Mouse (Mus musculus) lung, embryonic 16.5 days (tissue): ENCODE measurements at regions not wholly inside any gene's neighbourhood (a gene's known extent, or its start where the extent isn't known, plus 50 kb on each side); places are given as distances from the start of the nearest gene placed in this dataset.

ENCODE experiments used
- ATAC-seq: fragments of 200-750 bp; cut with Nextera tagmentation; 2 replicates; pipeline ENCODE4 v1.8.0; 2017; ENCODE audit warnings: low read depth, mild to moderate bottlenecking, moderate library complexity
- H3K27ac ChIP-seq: fragments of 300-500 bp; sonication (generic); 2 replicates; pipeline ENCODE4 v1.5.1; 2014; ENCODE audit warnings: mild to moderate bottlenecking, control low read depth, low read length
- H3K27me3 ChIP-seq: fragments of 300-500 bp; sonication (generic); 2 replicates; pipeline ENCODE4 v1.6.1; 2014; ENCODE audit warnings: low read depth, low read length, mixed read lengths; ENCODE audit not compliant: control insufficient read depth, insufficient read depth
- H3K36me3 ChIP-seq: fragments of 300-500 bp; sonication (generic); 2 replicates; pipeline ENCODE4 v1.6.1; 2014; ENCODE audit warnings: low read length; ENCODE audit not compliant: control insufficient read depth, insufficient read depth
- H3K4me1 ChIP-seq: fragments of 300-500 bp; sonication (generic); replicated peaks from 2 replicates; pipeline ENCODE4 v1.6.1; 2014; ENCODE audit warnings: low read length, mixed read lengths; ENCODE audit not compliant: control insufficient read depth, insufficient read depth
- H3K4me2 ChIP-seq: fragments of 300-500 bp; sonication (generic); 2 replicates; pipeline ENCODE4 v1.6.1; 2014; ENCODE audit warnings: low read depth, low read length, control low read depth
- H3K4me3 ChIP-seq: fragments of 300-500 bp; sonication (generic); 2 replicates; pipeline ENCODE4 v1.5.1; 2014; ENCODE audit warnings: mild to moderate bottlenecking, low read length, control low read depth
- H3K9ac ChIP-seq: fragments of 300-500 bp; sonication (generic); 2 replicates; pipeline ENCODE4 v1.6.1; 2014; ENCODE audit warnings: low read length, control low read depth
- H3K9me3 ChIP-seq: fragments of 300-500 bp; sonication (generic); 2 replicates; pipeline ENCODE4 v1.6.1; 2016; ENCODE audit warnings: low read length; ENCODE audit not compliant: control insufficient read depth
- WGBS: fragments of 180-500 bp; shearing (Covaris S2); extraction: QIAGEN DNeasy Blood & Tissue Kit; methylation state at CpG from one replicate; pipeline ENCODE4 v1.1.7; 2014; 5-methylcytosine and 5-hydroxymethylcytosine counted together

- Histone ChIP-seq H3K4me3 (no peak overlapping the region), H3K27me3 (no peaks in the 10 kb centered on the region), H3K4me2 (no peak overlapping the region), H3K9ac (no peak overlapping the region), H3K27ac (no peak overlapping the region), H3K9me3 (no peaks in the 10 kb centered on the region), H3K36me3 (no peaks in the 10 kb centered on the region), H3K4me1 (no peaks in the 10 kb centered on the region)
- WGBS: 53% methylated on average over 1 of the region's 1 CpGs
- ATAC-seq: no peak
These were observed 65.1 kb upstream of the Syndig1 start for GRCm38 (mm10) chr2:149763864-149764263.

- ATAC-seq: no peak
- no peak overlapping the region for H3K27ac ChIP-seq
- H3K36me3 ChIP-seq: no peaks in the 10 kb centered on the region
These were observed 61.0 kb upstream of the Syndig1 start for GRCm38 (mm10) chr2:149768027-149768426.

GRCm38 (mm10) chr2:149768551-149768950 lies 60.5 kb upstream of the Syndig1 start:
- Histone ChIP-seq H3K27me3 (no peaks in the 10 kb centered on the region), H3K4me3 (no peak overlapping the region), H3K4me2 (no peak overlapping the region), H3K27ac (no peak overlapping the region), H3K4me1 (no peaks in the 10 kb centered on the region), H3K9ac (no peak overlapping the region), H3K36me3 (no peaks in the 10 kb centered on the region), H3K9me3 (no peaks in the 10 kb centered on the region)
- WGBS: 75% methylated on average over 2 of the region's 2 CpGs
- no peak for ATAC-seq

More at GRCm38 (mm10) chr2:149768027-149768426, 61.0 kb upstream of the Syndig1 start:
- no peak overlapping the region for H3K9ac ChIP-seq
- no peaks in the 10 kb centered on the region for H3K9me3 ChIP-seq
- no peaks in the 10 kb centered on the region for H3K4me1 ChIP-seq
- H3K27me3 ChIP-seq: no peaks in the 10 kb centered on the region
- no peak overlapping the region for H3K4me2 ChIP-seq
- no peak overlapping the region for H3K4me3 ChIP-seq
- WGBS: 64% methylated on average over 1 of the region's 1 CpGs

DNA sequence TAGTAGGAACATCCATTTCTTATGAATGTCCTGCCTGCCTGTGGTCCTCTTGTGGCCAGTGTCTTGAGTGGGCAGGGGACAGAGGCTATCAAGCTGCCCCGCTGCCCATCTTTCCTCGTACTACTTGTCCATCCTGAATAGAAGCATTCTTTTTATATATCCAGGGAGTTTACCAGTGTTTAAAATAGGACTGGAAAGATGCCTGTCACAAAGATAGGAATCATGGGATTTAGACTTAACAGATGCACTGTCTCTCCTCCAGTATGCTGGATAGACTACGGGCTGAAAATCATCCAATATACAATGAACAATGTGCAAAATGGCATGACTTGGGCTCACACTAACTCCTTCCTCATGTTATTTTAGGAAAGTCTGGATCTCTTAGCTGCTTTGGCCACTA lies 51.7 kb upstream of the Syndig1 start:
- Histone ChIP-seq H3K9ac (no peak overlapping the region), H3K27me3 (no peaks in the 10 kb centered on the region), H3K4me2 (no peak overlapping the region), H3K4me1 (no peaks in the 10 kb centered on the region), H3K27ac (no peak overlapping the region), H3K4me3 (no peak overlapping the region), H3K9me3 (no peaks in the 10 kb centered on the region), H3K36me3 (no peaks in the 10 kb centered on the region)
- ATAC-seq: no peak
- WGBS: 83% methylated on average over 3 of the region's 3 CpGs
